Mouse (Mus musculus): ENCODE data around the gene Cd63. TPM values are rescaled to one million over a fixed set of nuclear protein-coding genes. Genes with fewer than 3 reads are reported as not detected.
A peak's percentile ranks its signal among the peaks of the same experiment; 100 is the strongest.

Gene Cd63
- polyA plus RNA-seq (2015; fragmentation: Nextera tagmentation; extraction: Ambion mirVana): 794 TPM in 2 replicates

- H3K27ac ChIP-seq (ENCODE audit: low read length): no peak within 1 kb of the TSS
- H3K9me3 ChIP-seq (ENCODE audit: control insufficient read depth, low read length): no peaks in the 10 kb centered on the region
- H3K4me2 ChIP-seq (ENCODE audit: low read depth, low read length): no peak within 1 kb of the TSS
- 84% methylated on average over 3 of the region's 3 CpGs for WGBS
- no peak within 1 kb of the TSS for H3K4me3 ChIP-seq (ENCODE audit: low read length)
- H3K4me1 ChIP-seq (ENCODE audit: control insufficient read depth, insufficient read depth, low read length): no peaks in the 10 kb centered on the region
- peaks cover 11% of the 10 kb centered on the region for H3K27me3 ChIP-seq (replicated peaks; ENCODE audit: control insufficient read depth, insufficient read depth, low read length)
- no peak within 1 kb of the TSS for H3K9ac ChIP-seq (ENCODE audit: low read depth, low read length)
- 0 out of 2 replicates have a peak, but pooled peaks have one; percentile 47 for ATAC-seq
- no peaks in the 10 kb centered on the region for H3K36me3 ChIP-seq (ENCODE audit: control insufficient read depth, insufficient read depth, low read length)
Observed at GRCm38 (mm10) chr10:128900698-128901097, at the start of gene Cd63. Gene Cd63 (plus strand): TSS chr10:128900989.

- H3K4me3 ChIP-seq (ENCODE audit: low read length): no peak overlapping the region
- H3K27me3 ChIP-seq (replicated peaks; ENCODE audit: control insufficient read depth, insufficient read depth, low read length): no peaks in the 10 kb centered on the region
- H3K27ac ChIP-seq (ENCODE audit: low read length): no peak overlapping the region
- no peaks in the 10 kb centered on the region for H3K36me3 ChIP-seq (ENCODE audit: control insufficient read depth, insufficient read depth, low read length)
- H3K9ac ChIP-seq (ENCODE audit: low read depth, low read length): no peak overlapping the region
- no peak for ATAC-seq
- no peaks in the 10 kb centered on the region for H3K9me3 ChIP-seq (ENCODE audit: control insufficient read depth, low read length)
- H3K4me1 ChIP-seq (ENCODE audit: control insufficient read depth, insufficient read depth, low read length): no peaks in the 10 kb centered on the region
- H3K4me2 ChIP-seq (ENCODE audit: low read depth, low read length): no peak overlapping the region
Observed at GRCm38 (mm10) chr10:128861176-128861575, 39.6 kb upstream of the Cd63 start.

GRCm38 (mm10) chr10:128866042-128866441 lies 34.7 kb upstream of the Cd63 start:
- no peak overlapping the region for H3K4me2 ChIP-seq (ENCODE audit: low read depth, low read length)
- ATAC-seq: no peak

GRCm38 (mm10) chr10:128866518-128866917 lies 34.3 kb upstream of the Cd63 start:
- Histone ChIP-seq H3K4me3 (ENCODE audit: low read length) (no peak overlapping the region), H3K36me3 (ENCODE audit: control insufficient read depth, insufficient read depth, low read length) (peaks cover 3% of the 10 kb centered on the region; the same call in 1 of the 2 replicates), H3K9me3 (ENCODE audit: control insufficient read depth, low read length) (no peaks in the 10 kb centered on the region), H3K4me2 (ENCODE audit: low read depth, low read length) (no peak overlapping the region), H3K9ac (ENCODE audit: low read depth, low read length) (no peak overlapping the region), H3K4me1 (ENCODE audit: control insufficient read depth, insufficient read depth, low read length) (no peaks in the 10 kb centered on the region), H3K27ac (ENCODE audit: low read length) (no peak overlapping the region), H3K27me3 (replicated peaks; ENCODE audit: control insufficient read depth, insufficient read depth, low read length) (no peaks in the 10 kb centered on the region)
- no peak for ATAC-seq
- WGBS: 89% methylated on average over 1 of the region's 1 CpGs

More at GRCm38 (mm10) chr10:128866042-128866441, 34.7 kb upstream of the Cd63 start:
- WGBS: 86% methylated on average over 3 of the region's 3 CpGs
- H3K9ac ChIP-seq (ENCODE audit: low read depth, low read length): no peak overlapping the region
- H3K4me3 ChIP-seq (ENCODE audit: low read length): no peak overlapping the region
- H3K36me3 ChIP-seq (ENCODE audit: control insufficient read depth, insufficient read depth, low read length): peaks cover 3% of the 10 kb centered on the region; the same call in 1 of the 2 replicates
- H3K4me1 ChIP-seq (ENCODE audit: control insufficient read depth, insufficient read depth, low read length): no peaks in the 10 kb centered on the region
- no peak overlapping the region for H3K27ac ChIP-seq (ENCODE audit: low read length)
- no peaks in the 10 kb centered on the region for H3K27me3 ChIP-seq (replicated peaks; ENCODE audit: control insufficient read depth, insufficient read depth, low read length)
- no peaks in the 10 kb centered on the region for H3K9me3 ChIP-seq (ENCODE audit: control insufficient read depth, low read length)

GRCm38 (mm10) chr10:128870341-128870740 lies 30.4 kb upstream of the Cd63 start:
- no peak overlapping the region for H3K27ac ChIP-seq (ENCODE audit: low read length)
- no peak overlapping the region for H3K4me3 ChIP-seq (ENCODE audit: low read length)
- H3K9me3 ChIP-seq (ENCODE audit: control insufficient read depth, low read length): no peaks in the 10 kb centered on the region
- no peak overlapping the region for H3K9ac ChIP-seq (ENCODE audit: low read depth, low read length)
- WGBS: 82% methylated on average over 3 of the region's 3 CpGs
- H3K4me1 ChIP-seq (ENCODE audit: control insufficient read depth, insufficient read depth, low read length): no peaks in the 10 kb centered on the region
- peaks cover 5% of the 10 kb centered on the region; the same call in 1 of the 2 replicates for H3K36me3 ChIP-seq (ENCODE audit: control insufficient read depth, insufficient read depth, low read length)
- no peak overlapping the region for H3K4me2 ChIP-seq (ENCODE audit: low read depth, low read length)
- no peak for ATAC-seq
- H3K27me3 ChIP-seq (replicated peaks; ENCODE audit: control insufficient read depth, insufficient read depth, low read length): no peaks in the 10 kb centered on the region

- Histone ChIP-seq H3K4me2 (ENCODE audit: low read depth, low read length) (no peak overlapping the region), H3K4me3 (ENCODE audit: low read length) (no peak overlapping the region), H3K9ac (ENCODE audit: low read depth, low read length) (no peak overlapping the region), H3K4me1 (ENCODE audit: control insufficient read depth, insufficient read depth, low read length) (no peaks in the 10 kb centered on the region), H3K27me3 (replicated peaks; ENCODE audit: control insufficient read depth, insufficient read depth, low read length) (no peaks in the 10 kb centered on the region), H3K9me3 (ENCODE audit: control insufficient read depth, low read length) (no peaks in the 10 kb centered on the region), H3K27ac (ENCODE audit: low read length) (no peak overlapping the region), H3K36me3 (ENCODE audit: control insufficient read depth, insufficient read depth, low read length) (peaks cover 3% of the 10 kb centered on the region; the same call in 1 of the 2 replicates)
- ATAC-seq: no peak
Observed at GRCm38 (mm10) chr10:128878291-128878690, 22.5 kb upstream of the Cd63 start.

- WGBS: 87% methylated on average over 2 of the region's 2 CpGs
- ATAC-seq: no peak
- no peak overlapping the region for H3K9ac ChIP-seq (ENCODE audit: low read depth, low read length)
- H3K4me1 ChIP-seq (ENCODE audit: control insufficient read depth, insufficient read depth, low read length): no peaks in the 10 kb centered on the region
- H3K4me3 ChIP-seq (ENCODE audit: low read length): no peak overlapping the region
- no peak overlapping the region for H3K27ac ChIP-seq (ENCODE audit: low read length)
- no peaks in the 10 kb centered on the region for H3K9me3 ChIP-seq (ENCODE audit: control insufficient read depth, low read length)
- no peaks in the 10 kb centered on the region for H3K27me3 ChIP-seq (replicated peaks; ENCODE audit: control insufficient read depth, insufficient read depth, low read length)
- H3K4me2 ChIP-seq (ENCODE audit: low read depth, low read length): no peak overlapping the region
- H3K36me3 ChIP-seq (ENCODE audit: control insufficient read depth, insufficient read depth, low read length): peaks cover 3% of the 10 kb centered on the region; the same call in 1 of the 2 replicates
Observed at GRCm38 (mm10) chr10:128878811-128879210, 22.0 kb upstream of the Cd63 start.

- peaks cover 3% of the 10 kb centered on the region; the same call in 1 of the 2 replicates for H3K36me3 ChIP-seq (ENCODE audit: control insufficient read depth, insufficient read depth, low read length)
- H3K4me1 ChIP-seq (ENCODE audit: control insufficient read depth, insufficient read depth, low read length): no peaks in the 10 kb centered on the region
- no peak overlapping the region for H3K4me3 ChIP-seq (ENCODE audit: low read length)
- H3K9ac ChIP-seq (ENCODE audit: low read depth, low read length): no peak overlapping the region
- ATAC-seq: no peak
- no peak overlapping the region for H3K4me2 ChIP-seq (ENCODE audit: low read depth, low read length)
- H3K9me3 ChIP-seq (ENCODE audit: control insufficient read depth, low read length): no peaks in the 10 kb centered on the region
- H3K27ac ChIP-seq (ENCODE audit: low read length): no peak overlapping the region
- WGBS: 88% methylated on average over 5 of the region's 5 CpGs
- no peaks in the 10 kb centered on the region for H3K27me3 ChIP-seq (replicated peaks; ENCODE audit: control insufficient read depth, insufficient read depth, low read length)
Observed at GRCm38 (mm10) chr10:128882067-128882466, 18.7 kb upstream of the Cd63 start.

- WGBS: 3% methylated on average over 7 of the region's 7 CpGs
- Histone ChIP-seq H3K9me3 (ENCODE audit: control insufficient read depth, low read length) (no peaks in the 10 kb centered on the region), H3K27me3 (replicated peaks; ENCODE audit: control insufficient read depth, insufficient read depth, low read length) (no peaks in the 10 kb centered on the region), H3K4me2 (ENCODE audit: low read depth, low read length) (peak overlapping the region; percentile 52), H3K36me3 (ENCODE audit: control insufficient read depth, insufficient read depth, low read length) (no peaks in the 10 kb centered on the region), H3K27ac (ENCODE audit: low read length) (no peak overlapping the region), H3K9ac (ENCODE audit: low read depth, low read length) (peak overlapping the region; percentile 56; the same call in 1 of the 2 replicates), H3K4me3 (ENCODE audit: low read length) (peak overlapping the region; percentile 31), H3K4me1 (ENCODE audit: control insufficient read depth, insufficient read depth, low read length) (peaks cover 25% of the 10 kb centered on the region)
- ATAC-seq: peak; percentile 28
Observed at GRCm38 (mm10) chr10:128888941-128889827, 11.6 kb upstream of the Cd63 start.

Measured in intestine, embryonic 16.5 days (tissue).